Mouse (Mus musculus) olfactory bulb, adult 2 months (tissue): ENCODE measurements around the gene Otud4. TPM values are rescaled to one million over a fixed set of nuclear protein-coding genes. Genes with fewer than 3 reads are reported as not detected.
"Not testable (repeated sequence)": the region's sequence is repeated elsewhere in the genome, so short reads cannot be mapped to it uniquely, and the experiment has no call there.

Experiments
- H3K27ac ChIP-seq: fragments of 200-500 bp; 2 replicates; pipeline ENCODE4 v1.5.1; 2012; ENCODE audit warnings: low read depth, low read length; ENCODE audit not compliant: insufficient read depth
- H3K4me1 ChIP-seq: fragments of 200-500 bp; 2 replicates; pipeline ENCODE4 v1.6.1; 2012; ENCODE audit warnings: low read length; ENCODE audit not compliant: control insufficient read depth, insufficient read depth
- H3K4me3 ChIP-seq: fragments of 200-500 bp; 2 replicates; pipeline ENCODE4 v1.5.1; 2012; ENCODE audit warnings: mild to moderate bottlenecking, low read depth, low read length, moderate library complexity; ENCODE audit not compliant: insufficient read depth
- CTCF ChIP-seq: fragments of 200-500 bp; IDR thresholded peaks from 2 replicates; pipeline ENCODE4 v1.5.1; 2012; ENCODE audit warnings: low read depth, mild to moderate bottlenecking, low read length, moderate library complexity; ENCODE audit not compliant: insufficient read depth
- POLR2A ChIP-seq: fragments of 200-500 bp; IDR thresholded peaks from 2 replicates; pipeline ENCODE4 v1.6.1; 2012; ENCODE audit warnings: mild to moderate bottlenecking, low read depth, low read length, moderate library complexity; ENCODE audit not compliant: insufficient read depth
- WGBS: fragments of 180-500 bp; shearing (Covaris S2); methylation state at CpG from one replicate; pipeline ENCODE4 v1.1.7; 2018; 5-methylcytosine and 5-hydroxymethylcytosine counted together
- polyA plus RNA-seq: library from polyadenylated mRNA; stranded (reverse); fragments of >200 nt; gene quantifications from 2 replicates; pipeline ENCODE4 v1.2.4, GENCODE M21; 2012; ENCODE audit warnings: low replicate concordance; ENCODE audit not compliant: missing spikeins, insufficient read depth, insufficient read length

The Otud4 gene
- polyA plus RNA-seq = not detected in 2 replicates

DNA sequence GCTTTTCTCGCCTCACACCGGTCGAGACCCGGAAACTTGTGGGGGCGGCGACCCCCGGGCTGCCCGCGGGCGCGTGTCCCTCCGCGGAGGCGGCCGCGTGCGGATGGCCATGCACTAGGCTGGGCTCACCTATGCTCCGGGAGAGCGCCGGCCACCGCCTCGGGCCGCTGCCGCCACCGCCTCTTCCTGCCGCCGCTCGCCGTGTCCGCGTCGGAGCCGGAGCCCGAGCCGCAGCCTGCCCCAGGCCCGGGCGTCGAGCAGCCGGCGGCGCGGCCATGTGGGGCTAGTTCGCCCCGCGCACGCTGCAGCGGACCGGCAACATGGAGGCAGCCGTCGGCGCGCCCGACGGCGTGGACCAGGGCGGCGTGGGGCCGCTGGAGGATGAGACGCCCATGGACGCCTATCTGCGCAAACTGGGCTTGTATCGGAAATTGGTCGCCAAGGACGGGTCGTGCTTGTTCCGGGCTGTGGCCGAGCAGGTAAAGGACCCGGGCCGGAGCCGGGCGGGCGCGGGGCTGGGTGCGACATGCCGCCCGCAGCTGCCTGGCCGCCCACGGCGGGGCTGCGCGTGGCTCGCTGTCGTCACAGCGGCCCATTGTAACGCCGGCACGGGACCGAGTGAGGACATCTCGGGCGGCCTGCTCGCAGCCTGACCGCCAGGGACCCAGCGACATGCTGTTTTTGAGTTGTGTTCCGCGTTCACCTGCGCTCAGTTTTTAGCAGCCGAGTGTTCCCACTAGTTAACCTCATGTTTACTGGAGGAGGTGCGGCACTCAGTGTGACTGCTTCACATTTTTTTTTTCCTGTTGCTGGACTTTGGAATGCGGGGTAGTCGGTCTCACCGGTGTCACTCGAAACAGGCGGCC is at the start of gene Otud4:
Gene Otud4, plus strand, starts transcription at position 33 of the 866 bp plus-strand sequence.
- WGBS = under 1% methylated on average over 103 of the region's 103 CpGs
- Histone ChIP-seq H3K4me3 (peak within 1 kb of the TSS; percentile 95), H3K27ac (peak within 1 kb of the TSS; percentile 37), H3K4me1 (peaks cover 3% of the 10 kb centered on the region; the same call in 1 of the 2 replicates)
- TF ChIP-seq CTCF = no peak
- no peak for TF ChIP-seq POLR2A

DNA sequence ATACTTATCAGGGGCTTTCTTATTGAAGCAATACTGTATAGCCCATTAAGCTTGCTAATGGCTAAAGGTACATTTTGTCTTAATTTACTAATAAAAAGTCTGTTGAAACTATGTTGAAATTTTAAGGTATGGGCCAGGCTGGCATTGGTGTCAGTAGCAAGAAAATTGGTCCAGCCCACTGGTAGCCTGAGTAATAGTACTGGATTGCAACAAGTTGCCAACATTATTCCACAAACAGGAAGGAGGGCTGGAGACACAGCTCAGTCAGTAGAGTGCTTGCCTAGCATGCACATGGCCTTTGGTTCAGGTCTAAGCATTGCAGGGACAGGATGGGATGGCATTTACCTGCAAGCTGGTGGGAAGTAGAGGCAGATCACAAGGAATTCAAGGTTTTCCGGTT is 38.5 kb upstream of the Otud4 start:
- Histone ChIP-seq H3K4me3 (no peak overlapping the region), H3K4me1 (peaks cover 3% of the 10 kb centered on the region), H3K27ac (no peak overlapping the region)
- WGBS = 100% methylated on average over 1 of the region's 1 CpGs
- TF ChIP-seq POLR2A = no peak
- no peak for TF ChIP-seq CTCF

DNA sequence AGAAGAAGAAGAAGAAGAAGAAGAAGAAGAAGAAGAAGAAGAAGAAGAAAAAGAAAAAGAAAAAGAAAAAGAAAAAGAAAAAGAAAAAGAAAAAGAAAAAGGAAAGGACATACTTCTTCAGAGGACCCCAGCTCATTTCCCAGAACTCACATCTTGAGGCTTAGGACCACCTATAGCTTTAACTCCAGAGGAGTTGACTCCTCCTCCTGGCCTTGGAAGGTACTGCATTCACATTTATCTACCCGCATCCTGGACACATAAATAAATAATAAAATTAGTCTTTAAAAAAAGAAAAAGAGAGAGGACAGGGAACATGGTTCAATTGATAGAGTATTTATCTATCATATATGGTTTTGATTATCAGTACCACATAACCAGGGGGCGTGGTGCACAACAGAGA is 36.2 kb upstream of the Otud4 start:
- not testable (repeated sequence) for H3K4me3 ChIP-seq, H3K27ac ChIP-seq, H3K4me1 ChIP-seq
- WGBS = 58% methylated on average over 2 of the region's 2 CpGs

DNA sequence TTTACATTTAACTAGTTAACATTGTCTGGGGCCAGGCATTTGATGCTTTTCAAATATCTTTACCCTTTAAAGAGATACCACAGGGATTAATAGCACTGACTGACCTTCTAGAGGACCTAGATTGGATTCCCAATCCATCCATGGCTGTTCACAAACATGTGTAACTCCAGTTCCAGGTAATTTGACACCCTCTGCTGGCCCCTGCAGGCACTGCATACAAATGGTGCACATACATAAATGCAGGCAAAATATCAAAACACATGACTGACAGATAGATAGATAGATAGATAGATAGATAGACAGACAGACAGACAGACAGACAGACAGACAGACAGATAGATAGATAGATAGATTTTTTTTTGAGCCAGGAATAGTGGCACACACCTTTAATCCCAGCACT is 33.2 kb upstream of the Otud4 start:
- Histone ChIP-seq H3K4me3 (no peak overlapping the region), H3K27ac (no peak overlapping the region), H3K4me1 (no peaks in the 10 kb centered on the region)
- TF ChIP-seq CTCF (no peak), POLR2A (no peak)

DNA sequence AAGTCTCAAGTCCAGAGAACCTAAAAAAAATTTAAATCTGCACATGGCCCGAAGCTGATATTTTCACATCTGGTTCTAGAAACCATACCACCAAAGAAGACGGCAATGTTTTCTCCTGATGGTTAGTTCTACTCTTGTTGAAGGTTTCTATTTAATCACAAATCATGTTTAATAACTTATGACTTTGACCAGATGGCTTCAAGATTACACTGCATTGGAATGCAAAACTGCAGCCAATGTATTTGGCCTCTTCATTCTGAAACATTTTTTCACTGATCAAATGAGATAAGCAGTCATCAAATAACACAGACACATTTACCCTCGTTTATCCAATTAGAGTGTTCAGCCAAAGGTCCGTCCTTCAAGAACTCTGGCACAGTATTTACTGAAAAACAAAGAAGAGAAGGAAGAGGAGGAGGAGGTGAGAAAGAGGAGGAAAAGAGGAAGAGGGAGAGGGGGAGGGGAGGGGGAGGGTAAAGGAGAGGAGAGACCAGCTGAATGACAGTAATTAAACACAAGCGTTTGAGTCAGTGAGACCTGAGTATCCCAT is 32.6 kb upstream of the Otud4 start:
- no peak for TF ChIP-seq POLR2A
- Histone ChIP-seq H3K4me3 (no peak overlapping the region), H3K27ac (no peak overlapping the region), H3K4me1 (no peaks in the 10 kb centered on the region)
- 77% methylated on average over 5 of the region's 5 CpGs for WGBS

DNA sequence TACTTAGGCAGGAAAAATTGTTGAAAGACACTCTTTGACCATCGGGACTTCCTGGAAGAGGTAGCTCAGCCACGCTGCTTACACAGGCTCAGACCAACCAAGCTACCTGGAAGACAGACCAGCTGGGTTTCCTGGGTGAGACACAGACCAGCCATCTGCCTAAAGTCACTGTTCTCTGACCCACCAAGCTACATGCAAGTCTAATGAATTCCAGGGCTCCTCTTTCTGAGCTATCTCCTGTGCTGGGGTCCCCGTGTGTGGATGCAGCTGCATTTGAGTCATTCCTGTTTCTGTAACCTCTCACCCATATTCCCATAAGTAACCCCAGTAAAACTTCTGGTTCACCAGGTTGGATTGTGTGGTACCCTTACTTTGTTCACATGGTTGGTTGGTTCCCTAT is 30.7 kb upstream of the Otud4 start:
- Histone ChIP-seq H3K4me1 (peaks cover 2% of the 10 kb centered on the region; the same call in 1 of the 2 replicates), H3K27ac (no peak overlapping the region), H3K4me3 (no peak overlapping the region)
- no peak for TF ChIP-seq CTCF
- no peak for TF ChIP-seq POLR2A
- 82% methylated on average over 3 of the region's 3 CpGs for WGBS

DNA sequence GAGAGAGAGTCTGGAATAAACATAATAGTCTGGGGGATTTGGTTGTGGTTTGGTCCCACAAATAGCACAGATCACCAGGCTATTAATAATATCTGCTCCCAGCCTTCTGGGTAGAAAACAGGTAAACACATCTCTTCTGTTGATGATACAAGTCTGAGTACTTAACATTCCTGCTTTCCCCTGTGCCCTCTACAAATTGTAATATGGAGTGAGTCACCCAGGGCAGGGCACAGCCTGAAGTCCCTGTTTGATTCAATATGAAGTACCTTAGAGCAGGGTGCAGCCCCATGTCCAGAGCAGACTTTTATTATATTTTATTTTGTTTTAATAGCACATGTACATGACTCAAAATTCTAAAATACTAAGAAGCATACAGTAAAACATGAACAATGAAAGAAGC is 29.1 kb upstream of the Otud4 start:
- H3K27ac ChIP-seq = no peak overlapping the region
- H3K4me1 ChIP-seq = peaks cover 2% of the 10 kb centered on the region; the same call in 1 of the 2 replicates
- TF ChIP-seq POLR2A (no peak), CTCF (no peak)
- no peak overlapping the region for H3K4me3 ChIP-seq

DNA sequence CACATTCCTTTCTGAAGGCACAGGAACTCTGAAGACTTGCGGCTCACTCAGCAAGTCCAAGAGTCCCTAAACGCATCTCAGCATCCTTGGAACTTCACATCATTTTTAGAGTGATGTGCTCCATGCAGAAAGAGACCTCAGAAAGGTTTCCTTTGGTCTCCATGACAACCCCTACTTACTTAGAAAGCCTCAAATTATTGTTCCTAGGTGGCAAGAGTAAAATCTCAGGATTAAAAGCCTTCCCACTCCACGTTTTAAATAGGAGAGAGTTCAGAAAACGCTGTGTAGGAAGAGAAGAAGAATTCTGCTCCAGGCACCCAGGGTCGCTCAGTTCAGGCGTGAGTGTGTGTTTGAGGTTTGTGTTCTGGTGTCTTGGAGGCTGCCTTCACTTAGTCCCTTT is 27.1 kb upstream of the Otud4 start:
- no peak overlapping the region for H3K4me3 ChIP-seq
- H3K27ac ChIP-seq = no peak overlapping the region
- TF ChIP-seq POLR2A = no peak
- TF ChIP-seq CTCF = no peak
- 38% methylated on average over 6 of the region's 6 CpGs for WGBS
- peaks cover 2% of the 10 kb centered on the region; the same call in 1 of the 2 replicates for H3K4me1 ChIP-seq

DNA sequence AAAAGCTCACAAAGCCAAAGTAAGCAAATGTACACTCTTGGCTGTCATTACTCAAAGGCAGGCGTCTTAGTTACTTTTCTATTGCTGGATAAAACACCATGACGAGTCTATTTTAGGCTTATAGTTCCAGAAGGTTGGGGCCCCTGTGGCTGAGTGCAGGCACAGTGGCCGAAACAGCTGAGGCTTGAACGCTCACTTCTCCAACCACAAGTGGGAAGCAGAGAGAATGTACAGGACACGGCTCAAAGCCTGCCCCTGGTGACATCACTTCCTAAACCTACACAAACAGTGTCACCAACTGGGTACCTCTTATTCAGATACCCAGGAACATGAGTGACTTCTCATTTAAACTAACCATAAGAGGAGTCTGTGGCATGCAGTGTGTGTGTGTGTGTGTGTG is 26.5 kb upstream of the Otud4 start:
- Histone ChIP-seq H3K4me3 (no peak overlapping the region), H3K27ac (no peak overlapping the region), H3K4me1 (peaks cover 2% of the 10 kb centered on the region; the same call in 1 of the 2 replicates)
- no peak for TF ChIP-seq CTCF
- no peak for TF ChIP-seq POLR2A
- 45% methylated on average over 5 of the region's 5 CpGs for WGBS
